Mouse (Mus musculus) mature B cell (primary cell): Measurements from ENCODE around the gene Rex1bd.

Source experiments
- in situ Hi-C: fragments of 300-500 bp; cut with MboI; formaldehyde crosslinking; loops from 2 replicates; pipeline ENCODE4 v1.14.3; 2019

Gene Rex1bd

DNA sequence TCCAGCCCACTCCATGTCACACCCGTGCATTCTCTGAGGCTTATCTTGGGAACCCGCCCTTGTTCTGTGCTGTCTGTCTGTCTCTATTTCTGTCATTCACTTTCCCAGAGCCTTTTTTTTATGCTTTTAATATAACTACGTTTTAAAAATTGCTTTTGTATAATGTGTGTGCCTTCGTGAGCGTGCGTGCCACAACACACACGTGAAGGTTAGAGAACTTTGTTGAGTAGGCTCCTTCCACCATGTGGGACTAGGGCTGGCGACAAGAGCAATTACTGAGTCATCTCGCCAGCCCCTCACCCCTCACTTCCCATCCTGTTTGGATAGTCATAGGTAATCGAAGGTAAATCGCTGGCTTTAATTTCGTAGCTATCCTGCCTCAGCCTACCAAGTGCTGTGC is 4.0 kb downstream of the Rex1bd start:
- in situ Hi-C loops, result no loop called here

DNA sequence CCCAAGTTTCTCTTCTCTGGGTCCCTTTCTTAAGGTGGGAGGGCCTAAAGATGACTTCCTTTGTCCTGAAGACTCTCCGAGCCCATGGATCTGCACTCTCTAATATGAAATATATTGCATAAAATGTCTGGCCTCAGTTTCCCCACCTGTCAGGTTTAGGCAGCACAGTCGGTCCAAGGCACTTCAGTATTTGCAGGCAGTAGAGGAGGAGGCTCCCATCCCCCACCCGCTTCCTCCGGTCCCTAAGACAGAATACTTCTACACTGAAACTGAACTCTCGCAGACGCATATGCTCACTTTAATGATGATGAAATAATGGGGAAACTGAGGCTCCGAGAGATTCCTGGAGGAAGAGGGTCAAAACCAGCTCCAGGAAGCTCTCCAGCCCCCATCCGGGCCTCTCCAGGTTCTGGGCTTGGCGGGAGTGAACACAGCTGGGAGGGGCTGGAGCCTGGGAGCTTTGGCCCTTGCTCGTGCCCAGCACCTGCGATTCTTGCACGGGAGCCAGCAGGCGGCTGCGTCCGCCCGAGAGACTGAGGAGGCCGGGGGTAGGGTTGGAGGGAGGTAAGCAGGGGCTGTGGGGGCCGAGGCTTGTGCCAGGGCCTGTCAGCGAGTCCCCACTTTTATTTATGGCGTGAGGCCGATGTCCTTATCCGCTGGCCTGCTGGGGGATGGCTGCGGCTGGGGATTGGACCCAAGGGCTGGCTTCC is 4.6 kb downstream of the Rex1bd start:
- in situ Hi-C loops, result no loop called here

DNA sequence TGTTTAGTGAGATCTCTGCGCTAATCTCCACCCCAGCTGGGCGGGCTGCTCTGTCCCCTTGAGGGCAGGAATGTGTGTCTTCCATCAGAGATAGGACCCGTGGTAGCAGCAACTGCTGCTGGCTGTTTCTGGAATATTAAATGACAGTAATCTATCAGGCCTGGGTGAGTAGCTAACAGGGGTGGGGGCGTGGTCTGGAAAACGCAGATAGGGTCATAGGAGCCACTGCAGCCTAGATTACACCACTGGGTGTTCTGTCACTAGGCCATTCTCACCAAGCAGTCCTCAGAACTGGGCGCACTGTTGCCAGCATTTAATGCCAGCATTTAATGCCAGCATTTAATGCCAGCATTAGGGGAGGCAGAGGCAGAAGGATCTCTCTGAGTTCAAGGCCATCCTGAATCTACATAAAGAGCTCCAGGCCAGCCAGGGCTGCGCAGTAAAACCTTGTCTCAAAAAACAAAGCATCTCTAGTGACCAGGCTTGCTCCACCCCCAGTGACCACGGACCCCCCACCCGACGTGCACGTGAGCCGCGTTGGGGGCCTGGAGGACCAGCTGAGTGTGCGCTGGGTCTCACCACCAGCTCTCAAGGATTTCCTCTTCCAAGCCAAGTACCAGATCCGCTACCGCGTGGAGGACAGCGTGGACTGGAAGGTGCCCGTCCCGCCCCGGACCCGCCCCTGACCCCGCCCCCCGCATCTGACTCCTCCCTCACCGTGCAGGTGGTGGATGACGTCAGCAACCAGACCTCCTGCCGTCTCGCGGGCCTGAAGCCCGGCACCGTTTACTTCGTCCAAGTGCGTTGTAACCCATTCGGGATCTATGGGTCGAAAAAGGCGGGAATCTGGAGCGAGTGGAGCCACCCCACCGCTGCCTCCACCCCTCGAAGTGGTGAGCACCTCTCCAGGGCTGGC is 5.9 kb downstream of the Rex1bd start:
- in situ Hi-C loops, result no loop called here

DNA sequence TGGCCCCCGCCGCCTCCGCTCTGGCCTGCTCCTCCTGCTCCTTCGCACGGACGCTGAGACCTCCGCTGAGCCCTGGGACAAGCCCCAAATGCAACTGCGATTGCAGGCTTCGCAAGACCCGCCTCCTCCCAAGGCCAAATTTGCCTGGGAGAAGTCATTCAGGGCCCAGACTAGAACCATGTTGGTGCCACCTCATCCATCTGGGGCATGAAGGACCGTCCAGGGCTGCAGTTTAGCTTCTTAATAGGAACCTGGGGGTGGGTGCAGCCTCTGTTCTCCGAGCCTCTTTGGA is 10.8 kb downstream of the Rex1bd start:
- in situ Hi-C loops, result no loop called here

DNA sequence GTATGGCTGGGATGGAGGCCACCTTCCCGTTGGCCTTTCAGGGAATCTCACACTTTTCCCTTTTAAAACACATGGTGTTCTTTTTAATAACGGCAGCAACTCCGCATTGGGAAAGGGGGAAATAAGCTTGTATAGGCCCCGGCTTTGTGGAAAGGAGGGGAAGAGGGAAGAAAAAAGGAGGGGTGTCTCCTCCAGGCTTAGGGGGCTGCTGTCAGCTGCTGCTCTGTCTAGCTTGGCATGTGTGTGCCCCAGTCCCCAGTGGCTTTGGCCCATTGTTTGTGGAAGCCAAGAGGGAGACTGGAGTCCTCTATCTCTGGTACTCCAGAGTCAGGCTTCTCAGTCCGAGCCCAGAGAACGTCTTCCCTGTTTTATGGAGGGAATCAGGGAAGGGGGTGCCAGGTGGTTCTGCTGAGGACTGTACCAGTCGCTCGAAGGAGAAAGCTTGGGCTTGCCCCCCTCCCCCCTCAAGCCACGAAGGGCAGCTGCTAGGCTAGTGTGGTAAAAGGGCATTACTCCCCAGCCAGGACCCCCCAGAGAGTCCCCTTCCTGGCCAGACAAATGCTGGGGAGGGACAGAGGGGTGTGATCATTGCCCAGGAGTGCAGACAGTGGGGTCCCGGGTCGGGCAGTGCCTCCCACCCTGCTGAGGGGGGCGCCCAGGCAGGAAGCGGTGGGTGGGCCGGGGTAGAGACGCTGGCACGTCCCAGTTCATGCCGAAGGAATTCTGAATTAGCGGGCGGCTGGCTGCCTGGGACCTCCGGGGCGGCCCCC is 11.4 kb downstream of the Rex1bd start:
- in situ Hi-C loops, result no loop called here

DNA sequence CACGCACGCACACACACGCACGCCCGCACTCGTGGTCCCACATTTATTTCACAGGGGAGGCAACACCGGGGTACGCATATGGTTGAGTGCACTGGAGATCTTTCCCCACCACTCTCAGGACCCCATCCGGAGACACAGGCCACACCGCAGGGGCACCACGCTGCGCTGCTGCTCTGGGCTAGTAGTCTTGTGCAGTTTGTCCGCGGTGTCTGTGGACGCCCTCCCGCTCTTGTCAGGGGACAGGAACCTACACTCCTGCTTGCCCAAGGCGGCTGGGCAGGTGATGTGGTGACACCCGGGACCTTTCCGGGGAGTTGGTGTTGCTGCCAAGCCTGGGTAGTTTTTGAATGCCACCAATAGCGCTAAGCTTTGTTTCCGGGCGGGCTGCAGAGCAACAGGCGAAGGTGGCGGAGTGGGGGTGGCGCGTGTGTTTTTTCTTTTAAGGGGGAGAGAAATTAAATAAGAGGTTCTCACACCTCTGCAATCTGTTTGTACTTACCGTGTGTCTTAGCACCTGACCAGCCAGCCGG is 12.1 kb downstream of the Rex1bd start:
- in situ Hi-C loops, result no loop called here

DNA sequence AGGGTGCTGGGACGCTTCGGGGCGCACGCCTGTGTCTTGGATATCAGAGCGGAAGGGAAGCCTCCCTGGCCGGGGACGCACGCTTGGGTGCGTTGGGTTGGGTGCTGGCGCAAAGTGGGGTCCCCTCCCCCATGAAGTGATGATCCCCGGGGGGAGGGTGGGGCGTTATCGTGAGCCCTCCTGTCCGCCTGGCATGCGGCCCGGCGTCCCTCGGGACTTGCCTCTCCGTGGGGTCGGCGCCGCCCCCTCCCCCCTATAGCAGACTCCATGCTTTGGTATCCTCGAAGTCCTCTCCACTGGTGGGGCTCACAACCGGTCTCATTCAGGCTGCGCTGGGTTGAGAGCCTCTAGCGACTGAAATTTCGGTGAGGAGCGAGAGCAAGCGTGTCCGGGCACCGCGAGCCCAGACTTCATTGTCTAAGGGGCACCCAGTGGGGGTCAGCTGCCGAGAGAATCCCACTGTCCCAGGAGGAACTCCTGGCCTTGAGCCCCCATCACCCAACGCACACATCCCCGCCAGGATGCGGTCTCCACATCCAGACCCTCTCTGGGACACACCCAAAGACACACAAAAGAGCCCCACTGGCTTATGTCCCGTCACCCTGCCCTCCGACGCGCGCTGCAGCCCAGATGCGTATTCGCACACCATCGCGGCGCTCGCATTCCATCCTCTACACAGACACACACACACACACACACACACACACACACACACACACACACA is 12.7 kb downstream of the Rex1bd start:
- in situ Hi-C loops, result no loop called here

DNA sequence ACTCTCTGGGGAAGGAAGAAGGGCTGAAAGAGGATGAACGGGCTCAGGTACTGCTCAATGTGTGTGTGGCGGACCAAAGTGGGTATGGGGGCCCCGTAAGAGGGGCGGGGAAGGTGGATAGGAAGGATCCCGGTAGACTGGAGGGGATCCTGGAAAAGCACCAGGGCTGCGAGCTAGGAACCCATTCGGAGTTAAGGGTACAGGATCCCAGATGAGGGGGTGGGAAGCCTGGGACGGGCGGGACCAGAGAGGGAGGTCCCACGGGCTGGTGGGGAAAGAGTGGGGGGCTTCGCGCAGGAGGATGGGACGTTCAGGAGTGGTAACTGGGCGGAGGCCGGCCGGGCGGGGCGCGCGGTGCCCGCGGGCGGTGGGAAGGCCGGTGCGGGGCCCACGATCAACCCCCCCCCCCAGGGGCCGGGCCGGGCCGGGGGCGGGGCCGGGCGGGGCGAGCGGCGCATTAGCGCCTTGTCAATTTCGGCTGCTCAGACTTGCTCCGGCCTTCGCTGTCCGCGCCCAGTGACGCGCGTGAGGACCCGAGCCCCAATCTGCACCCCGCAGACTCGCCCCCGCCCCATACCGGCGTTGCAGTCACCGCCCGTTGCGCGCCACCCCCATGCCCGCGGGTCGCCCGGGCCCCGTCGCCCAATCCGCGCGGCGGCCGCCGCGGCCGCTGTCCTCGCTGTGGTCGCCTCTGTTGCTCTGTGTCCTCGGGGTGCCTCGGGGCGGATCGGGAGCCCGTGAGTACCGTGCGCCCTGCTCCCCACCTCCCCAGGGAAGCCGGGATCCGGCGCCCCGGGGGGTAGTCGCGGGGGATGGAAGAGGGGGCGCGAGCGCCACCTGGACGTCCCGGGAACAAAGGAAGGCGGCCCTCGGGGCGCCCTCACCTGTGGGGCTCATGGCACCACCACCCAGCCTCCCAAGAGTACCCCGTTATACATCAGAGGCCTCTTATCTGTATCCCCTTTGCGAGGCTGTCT is 13.6 kb downstream of the Rex1bd start, which contains the start of gene Crlf1:
Gene Crlf1, plus strand, starts transcription at position 495 of the 977 bp plus-strand sequence.
- in situ Hi-C loops, result no loop called here

DNA sequence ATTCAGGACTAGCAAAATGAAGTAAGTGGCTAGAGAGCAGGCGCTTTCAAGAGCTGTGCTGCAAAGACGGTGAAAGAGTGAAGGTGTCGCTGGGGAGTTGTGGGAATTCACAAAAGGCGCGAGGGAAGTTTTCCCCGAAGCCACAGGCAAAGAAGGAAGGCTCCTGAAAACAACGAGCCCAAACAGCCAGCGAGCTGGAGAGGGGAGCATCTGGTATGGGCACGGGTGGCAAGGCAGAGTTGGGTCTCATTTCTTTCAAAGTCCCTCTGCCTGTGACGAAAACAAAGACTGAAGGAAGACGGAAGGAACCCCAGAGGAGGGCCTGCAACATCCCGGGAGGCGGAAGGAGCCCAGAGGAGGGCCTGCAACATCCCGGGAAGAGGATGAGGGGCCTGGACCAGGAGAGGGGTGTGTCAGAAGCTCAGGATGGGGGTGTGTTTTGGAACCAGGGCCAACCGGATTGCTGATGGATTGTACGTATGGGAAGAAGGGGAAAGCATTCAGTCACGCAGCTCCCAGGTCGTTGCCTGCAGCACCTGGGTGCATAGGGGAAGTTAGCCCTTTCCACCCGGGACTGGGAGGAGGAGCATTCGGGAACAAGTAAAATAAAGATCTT is 15.6 kb downstream of the Rex1bd start:
- in situ Hi-C loops, result no loop called here

- in situ Hi-C loops, result no loop called here
Observed at GRCm38 (mm10) chr8:70490061-70490879, 16.3 kb downstream of the Rex1bd start.

DNA sequence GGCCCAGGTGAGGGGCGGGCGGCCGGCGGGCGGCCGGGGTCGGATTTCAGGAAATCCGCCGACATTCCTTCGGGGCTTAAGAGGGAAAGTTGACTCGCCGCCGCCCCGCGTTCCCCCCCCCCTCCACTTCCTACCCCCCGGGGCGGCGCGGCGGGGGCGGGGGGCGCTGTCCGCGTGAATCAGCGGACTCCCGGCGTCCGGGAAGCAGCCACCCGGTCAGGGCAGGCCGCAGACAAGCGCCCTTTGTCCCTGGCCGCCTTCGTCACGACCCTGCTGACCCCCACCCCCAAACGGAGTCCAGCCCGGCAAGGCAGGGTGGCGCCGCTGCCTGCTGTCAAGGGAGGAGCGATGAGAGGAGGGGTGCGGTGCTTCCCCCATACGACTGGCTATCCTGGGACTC is 17.0 kb downstream of the Rex1bd start:
- in situ Hi-C loops, result no loop called here

- in situ Hi-C loops, result no loop called here
Observed at GRCm38 (mm10) chr8:70488931-70489470, 17.6 kb downstream of the Rex1bd start.

GRCm38 (mm10) chr8:70487993-70488796 is 18.4 kb downstream of the Rex1bd start:
- in situ Hi-C loops, result no loop called here

DNA sequence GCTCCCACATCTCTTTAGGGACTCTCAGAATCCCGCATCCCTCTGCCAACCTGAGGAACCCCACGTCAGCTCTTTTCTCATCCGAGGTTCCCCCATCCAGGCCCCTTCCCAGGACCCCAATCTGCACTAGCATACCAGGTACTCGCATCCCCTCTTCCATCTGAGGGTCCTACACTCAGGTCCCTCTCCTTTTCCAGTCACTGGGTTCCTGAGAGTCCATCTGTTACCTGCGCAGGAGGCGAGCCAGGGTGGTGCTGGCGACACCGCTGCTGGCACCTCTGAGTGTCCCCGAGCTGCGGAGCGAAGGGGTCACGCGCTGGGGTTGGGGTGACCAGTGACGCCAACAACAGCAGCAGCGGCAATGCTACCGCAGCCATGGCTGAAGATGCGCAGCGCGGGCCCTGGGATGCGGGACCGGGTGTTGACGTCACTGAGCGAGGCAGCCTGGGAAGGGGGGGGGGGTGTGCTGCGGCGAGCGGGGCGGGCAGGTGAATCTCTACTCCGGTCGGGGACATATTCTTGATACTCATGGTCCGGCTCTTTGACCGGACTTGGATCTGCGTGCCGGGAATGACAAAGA is 19.5 kb downstream of the Rex1bd start, which contains the start of gene Tmem59l:
Gene Tmem59l, minus strand, starts transcription at position 418 of the 580 bp plus-strand sequence.
- in situ Hi-C loops, result no loop called here

- in situ Hi-C loops, result no loop called here
Observed at GRCm38 (mm10) chr8:70486191-70486681, 20.3 kb downstream of the Rex1bd start.

DNA sequence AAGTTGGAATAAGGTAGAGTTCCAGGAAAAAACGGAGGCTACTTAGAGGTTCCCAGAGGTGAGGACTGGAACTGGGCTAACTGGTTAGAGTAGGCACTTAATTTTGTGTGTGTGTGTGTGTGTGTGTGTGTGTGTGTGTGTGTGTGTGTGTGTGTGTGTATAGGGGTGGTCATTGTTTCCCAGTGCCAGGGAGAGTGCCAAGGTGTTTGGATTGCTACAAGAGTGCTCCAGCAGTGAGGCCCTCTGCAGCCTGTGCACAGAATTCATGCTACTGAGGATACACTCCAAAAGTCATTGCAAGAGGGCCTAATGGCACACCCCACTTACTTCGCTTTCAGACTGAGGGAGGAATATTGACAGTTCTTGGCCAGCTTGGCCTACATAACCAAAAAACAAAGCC is 23.6 kb downstream of the Rex1bd start:
- in situ Hi-C loops, result no loop called here

DNA sequence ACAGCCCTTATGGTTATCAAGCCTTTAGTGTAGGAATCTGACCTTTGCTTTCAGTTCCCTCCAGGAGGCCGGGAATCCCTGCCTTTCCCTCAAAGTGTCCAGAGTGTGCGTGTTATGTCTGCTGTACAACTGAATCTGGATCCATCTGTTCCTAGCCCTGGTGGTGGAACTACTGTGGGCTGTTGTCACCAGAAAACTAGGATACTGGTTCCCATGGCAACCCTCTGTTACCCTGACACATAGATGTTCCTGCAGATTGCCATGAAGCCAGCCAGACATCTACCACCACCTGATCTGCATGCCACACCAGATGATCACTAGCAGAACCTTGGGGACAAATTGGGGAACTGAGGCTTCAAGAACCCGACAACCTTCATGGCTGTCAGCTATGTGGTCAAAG is 24.6 kb downstream of the Rex1bd start:
- in situ Hi-C loops, result no loop called here
